Mouse (Mus musculus): ENCODE results near the gene Ccdc85b. TPM values are rescaled to one million over a fixed set of nuclear protein-coding genes. Genes with fewer than 3 reads are reported as not detected.

The Ccdc85b gene
- total RNA-seq, 1 experiment: 5.4 TPM

DNA sequence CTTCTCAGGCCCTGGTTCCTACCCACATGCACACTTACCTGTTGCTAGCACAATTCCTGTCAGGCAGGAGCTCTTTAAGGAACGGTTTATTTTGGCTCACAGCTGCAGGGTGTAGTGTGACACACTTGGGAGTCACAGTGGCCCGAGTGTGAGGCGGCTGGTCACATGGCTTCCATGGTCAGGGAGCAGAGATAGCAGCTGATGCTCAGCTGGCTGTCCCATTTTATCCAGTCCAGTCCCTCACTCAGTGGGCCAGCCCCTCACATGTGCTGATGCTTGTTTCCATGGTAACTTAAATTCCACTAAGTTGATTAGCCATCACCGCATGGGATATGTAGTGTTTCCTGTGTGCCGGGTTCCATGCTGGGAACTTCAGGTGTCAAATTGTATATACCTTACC lies 45.7 kb downstream of the Ccdc85b start:
- H3K4me3 ChIP-seq (ENCODE audit: insufficient read depth in 1 of 2, low read depth in 1 of 2, low read length in 2 of 2, poor library complexity in 1 of 2, severe bottlenecking in 1 of 2): no peak overlapping the region
- no peaks in the 10 kb centered on the region for H3K36me3 ChIP-seq (ENCODE audit: control insufficient read depth, insufficient read depth, low read length, poor library complexity, severe bottlenecking)
- TF ChIP-seq MAFK (IDR thresholded peaks at IDR 0.05; ENCODE audit: insufficient read depth, low read depth, low read length) (no peak), ZNF384 (IDR thresholded peaks at IDR 0.05; ENCODE audit: low read depth, low read length) (no peak), ZC3H11A (IDR thresholded peaks at IDR 0.05; ENCODE audit: borderline replicate concordance, low read depth, low read length) (no peak), HCFC1 (IDR thresholded peaks at IDR 0.05; ENCODE audit: borderline replicate concordance, insufficient read depth, low read length) (no peak), CHD2 (IDR thresholded peaks at IDR 0.05; ENCODE audit: low read depth, low read length) (no peak)
- H3K27ac ChIP-seq (ENCODE audit: insufficient read depth, low read depth, low read length, poor library complexity, severe bottlenecking): no peak overlapping the region
- H3K9me3 ChIP-seq (ENCODE audit: control insufficient read depth, insufficient read depth, low read depth, low read length): no peaks in the 10 kb centered on the region
- in situ Hi-C loops (cut with MboI; ENCODE audit: low sequenced_read_pairs in 2 of 2, unreplicated experiment in 2 of 2): no loop called here
- peaks cover 0 to 8% of the 10 kb centered on the region in 2 experiments; a peak in 1 of 4 replicates for H3K4me1 ChIP-seq (ENCODE audit: control insufficient read depth in 2 of 2, insufficient read depth in 2 of 2, low read length in 2 of 2, poor library complexity in 1 of 2)
- no peak for DNase-seq (ENCODE audit: low read depth, low spot score)
- no peak overlapping the region for H3K9ac ChIP-seq (ENCODE audit: insufficient read depth, low read depth, low read length, poor library complexity, severe bottlenecking)

DNA sequence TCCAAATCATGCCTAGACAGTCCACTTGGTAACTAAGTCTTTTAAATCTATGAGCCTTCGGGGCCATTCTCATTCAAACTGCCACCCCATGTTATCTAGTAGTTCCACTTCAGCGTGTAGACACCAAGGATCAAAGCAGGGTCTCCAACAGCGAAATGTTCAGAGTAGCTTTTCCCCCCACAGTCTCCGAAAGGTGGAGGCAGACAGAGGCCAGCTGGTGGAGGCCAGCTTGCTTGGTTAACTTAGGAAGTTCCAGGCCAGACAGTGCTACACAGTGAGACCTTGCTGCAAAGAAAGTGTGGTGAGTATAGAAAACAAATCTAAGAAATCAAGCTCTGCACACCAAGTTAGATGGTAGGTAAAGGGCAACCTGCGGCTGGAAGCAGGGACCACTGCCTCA lies 47.1 kb downstream of the Ccdc85b start:
- Histone ChIP-seq H3K9ac (ENCODE audit: insufficient read depth, low read depth, low read length, poor library complexity, severe bottlenecking) (no peak overlapping the region), H3K4me1 (ENCODE audit: control insufficient read depth in 2 of 2, insufficient read depth in 2 of 2, low read length in 2 of 2, poor library complexity in 1 of 2) (peaks cover 0 to 8% of the 10 kb centered on the region in 2 experiments; a peak in 2 of 4 replicates), H3K4me3 (ENCODE audit: insufficient read depth in 1 of 2, low read depth in 1 of 2, low read length in 2 of 2, poor library complexity in 1 of 2, severe bottlenecking in 1 of 2) (no peak overlapping the region), H3K36me3 (ENCODE audit: control insufficient read depth, insufficient read depth, low read length, poor library complexity, severe bottlenecking) (no peaks in the 10 kb centered on the region), H3K27ac (ENCODE audit: insufficient read depth, low read depth, low read length, poor library complexity, severe bottlenecking) (no peak overlapping the region), H3K9me3 (ENCODE audit: control insufficient read depth, insufficient read depth, low read depth, low read length) (no peaks in the 10 kb centered on the region)
- in situ Hi-C loops (cut with MboI; ENCODE audit: low sequenced_read_pairs in 2 of 2, unreplicated experiment in 2 of 2): no loop called here
- no peak for TF ChIP-seq MAFK (IDR thresholded peaks at IDR 0.05; ENCODE audit: insufficient read depth, low read depth, low read length)
- no peak for TF ChIP-seq ZNF384 (IDR thresholded peaks at IDR 0.05; ENCODE audit: low read depth, low read length)
- no peak for TF ChIP-seq CHD2 (IDR thresholded peaks at IDR 0.05; ENCODE audit: low read depth, low read length)
- TF ChIP-seq HCFC1 (IDR thresholded peaks at IDR 0.05; ENCODE audit: borderline replicate concordance, insufficient read depth, low read length): no peak
- TF ChIP-seq ZC3H11A (IDR thresholded peaks at IDR 0.05; ENCODE audit: borderline replicate concordance, low read depth, low read length): no peak
- no peak for DNase-seq (ENCODE audit: low read depth, low spot score)

GRCm38 (mm10) chr19:5409068-5409467 lies 48.6 kb downstream of the Ccdc85b start:
- Histone ChIP-seq H3K9ac (ENCODE audit: insufficient read depth, low read depth, low read length, poor library complexity, severe bottlenecking) (no peak overlapping the region), H3K4me3 (ENCODE audit: insufficient read depth in 1 of 2, low read depth in 1 of 2, low read length in 2 of 2, poor library complexity in 1 of 2, severe bottlenecking in 1 of 2) (no peak overlapping the region), H3K27ac (ENCODE audit: insufficient read depth, low read depth, low read length, poor library complexity, severe bottlenecking) (no peak overlapping the region), H3K9me3 (ENCODE audit: control insufficient read depth, insufficient read depth, low read depth, low read length) (no peaks in the 10 kb centered on the region), H3K36me3 (ENCODE audit: control insufficient read depth, insufficient read depth, low read length, poor library complexity, severe bottlenecking) (no peaks in the 10 kb centered on the region), H3K4me1 (ENCODE audit: control insufficient read depth in 2 of 2, insufficient read depth in 2 of 2, low read length in 2 of 2, poor library complexity in 1 of 2) (peaks cover 0 to 8% of the 10 kb centered on the region in 2 experiments; a peak in 2 of 4 replicates)
- DNase-seq (ENCODE audit: low read depth, low spot score): no peak
- in situ Hi-C loops (cut with MboI; ENCODE audit: low sequenced_read_pairs in 2 of 2, unreplicated experiment in 2 of 2): no loop called here
- TF ChIP-seq ZC3H11A (IDR thresholded peaks at IDR 0.05; ENCODE audit: borderline replicate concordance, low read depth, low read length): no peak
- no peak for TF ChIP-seq CHD2 (IDR thresholded peaks at IDR 0.05; ENCODE audit: low read depth, low read length)
- no peak for TF ChIP-seq HCFC1 (IDR thresholded peaks at IDR 0.05; ENCODE audit: borderline replicate concordance, insufficient read depth, low read length)
- TF ChIP-seq MAFK (IDR thresholded peaks at IDR 0.05; ENCODE audit: insufficient read depth, low read depth, low read length): no peak
- TF ChIP-seq ZNF384 (IDR thresholded peaks at IDR 0.05; ENCODE audit: low read depth, low read length): no peak

DNA sequence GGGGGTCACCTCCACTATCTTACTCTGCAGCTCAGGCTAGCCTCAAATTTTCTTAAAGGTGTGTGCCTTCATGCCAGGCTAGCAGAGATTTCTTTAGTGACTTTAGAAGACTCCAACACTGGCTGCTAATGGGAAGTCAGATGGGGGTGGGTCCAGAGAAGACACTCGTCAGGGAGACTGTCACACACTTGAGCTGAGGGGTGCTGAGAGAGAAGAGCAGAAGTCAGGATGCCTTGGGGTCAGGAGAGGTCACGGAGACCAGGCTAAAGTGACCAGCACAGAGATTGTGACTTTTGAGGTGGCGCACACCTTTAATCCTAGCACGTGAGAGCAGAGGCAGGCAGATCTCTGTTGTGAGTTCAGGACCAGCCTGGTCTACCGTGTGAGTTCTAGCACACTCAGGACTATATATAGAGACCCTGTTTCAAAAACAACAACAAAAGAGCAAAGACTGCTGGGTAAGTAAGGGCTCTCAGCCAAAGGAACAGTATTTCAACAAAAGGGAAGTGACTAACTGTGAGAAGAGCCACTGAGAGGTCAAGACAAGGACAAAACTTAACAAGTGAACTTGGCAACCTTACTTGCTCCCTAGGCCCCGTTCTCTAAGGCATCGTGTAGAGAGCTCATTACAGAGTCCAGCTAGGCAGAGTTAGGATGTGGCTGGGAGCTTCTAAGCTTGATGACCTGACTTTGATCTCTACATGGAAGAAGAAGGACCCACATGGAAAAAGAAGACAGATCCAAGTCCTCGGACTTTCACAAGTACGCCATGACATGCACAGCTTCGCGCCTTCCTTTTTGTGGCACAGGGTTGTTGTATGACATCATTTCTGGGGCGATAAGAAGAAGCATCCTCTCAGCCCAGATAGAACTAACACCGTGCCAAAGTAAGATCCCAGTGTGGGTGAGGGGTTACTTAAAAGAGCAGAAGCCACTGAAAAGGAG lies 49.4 kb downstream of the Ccdc85b start:
- Histone ChIP-seq H3K9ac (ENCODE audit: insufficient read depth, low read depth, low read length, poor library complexity, severe bottlenecking) (no peak overlapping the region), H3K9me3 (ENCODE audit: control insufficient read depth, insufficient read depth, low read depth, low read length) (no peaks in the 10 kb centered on the region), H3K36me3 (ENCODE audit: control insufficient read depth, insufficient read depth, low read length, poor library complexity, severe bottlenecking) (no peaks in the 10 kb centered on the region), H3K4me1 (ENCODE audit: control insufficient read depth in 2 of 2, insufficient read depth in 2 of 2, low read length in 2 of 2, poor library complexity in 1 of 2) (peaks cover 0 to 8% of the 10 kb centered on the region in 2 experiments; a peak in 2 of 4 replicates), H3K4me3 (ENCODE audit: insufficient read depth in 1 of 2, low read depth in 1 of 2, low read length in 2 of 2, poor library complexity in 1 of 2, severe bottlenecking in 1 of 2) (no peak overlapping the region), H3K27ac (ENCODE audit: insufficient read depth, low read depth, low read length, poor library complexity, severe bottlenecking) (no peak overlapping the region)
- DNase-seq (ENCODE audit: low read depth, low spot score): no peak
- in situ Hi-C loops (cut with MboI; ENCODE audit: low sequenced_read_pairs in 2 of 2, unreplicated experiment in 2 of 2): no loop called here
- no peak for TF ChIP-seq ZNF384 (IDR thresholded peaks at IDR 0.05; ENCODE audit: low read depth, low read length)
- no peak for TF ChIP-seq HCFC1 (IDR thresholded peaks at IDR 0.05; ENCODE audit: borderline replicate concordance, insufficient read depth, low read length)
- no peak for TF ChIP-seq MAFK (IDR thresholded peaks at IDR 0.05; ENCODE audit: insufficient read depth, low read depth, low read length)
- no peak for TF ChIP-seq ZC3H11A (IDR thresholded peaks at IDR 0.05; ENCODE audit: borderline replicate concordance, low read depth, low read length)
- TF ChIP-seq CHD2 (IDR thresholded peaks at IDR 0.05; ENCODE audit: low read depth, low read length): no peak
